Mouse (Mus musculus) frontal cortex, postnatal 36 days (tissue): ENCODE results near the gene Herpud2.
"Not testable (repeated sequence)": the region's sequence is repeated elsewhere in the genome, so short reads cannot be mapped to it uniquely, and the experiment has no call there.

Source experiments
- DNase-seq, 2 experiments: peaks; one replicate each; pipeline ENCODE4 v3.0.0; 2022; ENCODE audit warnings: low spot score in 2 of 2

Gene Herpud2

GRCm38 (mm10) chr9:25145925-25146324, 5.7 kb downstream of the Herpud2 start:
- DNase-seq, result no peak

DNA sequence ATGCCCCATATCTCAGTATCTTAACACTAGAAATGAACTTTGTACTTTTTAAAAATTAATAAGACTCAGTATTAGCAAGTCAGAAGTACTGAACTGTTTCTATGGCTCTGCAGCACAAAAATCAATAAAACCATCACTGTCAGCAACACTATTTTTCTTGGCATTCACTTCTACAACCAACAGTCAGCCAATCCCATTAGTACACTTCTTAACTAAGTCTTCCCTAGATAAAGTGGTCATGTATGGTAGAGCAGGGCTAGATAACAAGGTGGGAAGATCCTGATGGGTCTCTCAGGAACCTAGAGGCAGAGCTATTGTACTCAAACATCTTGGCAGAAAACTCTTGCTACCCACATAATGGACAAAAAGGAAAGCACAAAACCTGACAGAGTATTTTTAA, 7.7 kb downstream of the Herpud2 start:
- DNase-seq, result no peak

DNA sequence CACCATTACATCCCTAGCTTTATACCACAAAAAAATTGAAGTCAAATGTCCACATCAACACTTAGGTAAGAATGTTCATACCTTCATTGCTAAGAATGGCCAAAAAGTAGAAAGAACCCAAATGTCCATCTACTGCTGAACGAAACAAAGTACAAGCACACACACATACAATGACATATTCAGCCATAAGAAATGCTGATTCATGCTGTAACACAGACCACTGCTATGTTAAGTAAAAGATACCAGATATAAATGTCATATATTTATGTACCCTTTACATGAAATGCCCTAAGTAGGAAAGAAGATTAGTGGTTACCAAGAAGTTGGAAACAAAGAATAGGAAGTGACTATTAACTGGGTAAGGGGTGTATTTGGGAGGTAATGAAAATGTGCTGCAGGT, 8.6 kb downstream of the Herpud2 start:
- DNase-seq, result no peak

GRCm38 (mm10) chr9:25142041-25142440, 9.6 kb downstream of the Herpud2 start:
- no peak for DNase-seq

GRCm38 (mm10) chr9:25140330-25140729, 11.3 kb downstream of the Herpud2 start:
- DNase-seq, result no peak

- no peak for DNase-seq
Observed at GRCm38 (mm10) chr9:25138900-25139299, 12.7 kb downstream of the Herpud2 start.

- no peak for DNase-seq
Observed at GRCm38 (mm10) chr9:25132920-25133319, 18.7 kb downstream of the Herpud2 start.

DNA sequence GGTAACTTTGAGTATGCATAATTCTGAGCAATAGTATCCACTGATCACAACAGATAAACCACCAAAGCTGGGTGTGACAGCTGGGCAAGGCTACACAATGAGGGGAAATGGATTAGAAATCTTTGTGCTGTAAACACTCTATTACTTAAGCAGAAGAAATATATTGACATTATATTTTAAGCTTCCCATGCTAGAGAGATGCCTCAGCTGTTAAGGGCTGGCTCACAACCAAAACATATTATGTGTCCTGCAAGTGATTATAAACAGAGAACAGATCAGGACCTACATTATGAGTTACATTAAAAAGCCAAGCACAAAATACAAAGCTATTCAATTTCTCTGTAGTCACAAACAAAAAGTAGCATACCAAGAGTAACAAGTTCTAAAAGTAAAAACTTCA, 19.4 kb downstream of the Herpud2 start:
- DNase-seq, result no peak

DNA sequence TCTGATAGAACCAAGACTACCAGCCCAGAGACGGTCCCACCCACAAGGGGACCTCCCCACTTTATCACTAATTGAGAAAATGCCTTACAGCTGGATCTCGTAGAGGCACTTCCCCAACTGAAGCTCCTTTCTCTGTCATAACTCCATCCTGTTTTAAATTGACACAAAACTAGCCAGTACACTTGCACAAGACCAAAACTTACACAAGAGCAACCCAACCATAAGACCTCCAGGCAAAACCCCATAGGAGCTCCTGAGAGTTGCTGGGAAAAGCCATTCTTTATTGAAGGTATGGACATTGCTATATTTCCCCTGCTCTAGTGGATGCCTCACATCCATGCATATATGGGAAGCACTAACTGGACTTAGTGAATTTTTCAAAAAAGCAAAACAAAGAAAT, 27.6 kb downstream of the Herpud2 start:
- DNase-seq, result no peak

DNA sequence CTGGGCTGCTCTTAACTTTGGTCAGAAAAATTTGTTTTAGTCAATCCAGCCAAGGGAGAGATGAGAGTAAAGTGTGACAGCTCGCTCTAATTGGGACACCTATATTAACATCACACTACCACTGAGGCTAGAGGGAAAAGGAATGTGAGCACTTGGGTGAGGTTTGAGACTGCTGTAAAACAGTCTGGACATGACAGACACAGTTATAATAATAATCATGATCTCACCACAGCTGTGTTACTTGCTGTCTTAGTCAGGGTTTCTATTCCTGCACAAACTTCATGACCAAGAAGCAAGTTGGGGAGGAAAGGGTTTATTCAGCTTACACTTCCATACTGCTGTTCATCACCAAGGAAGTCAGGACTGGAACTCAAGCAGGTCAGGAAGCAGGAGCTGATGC, 28.0 kb downstream of the Herpud2 start:
- not testable (repeated sequence) for DNase-seq

GRCm38 (mm10) chr9:25104638-25105037, 47.0 kb downstream of the Herpud2 start:
- peak; percentile 30 to 80 for DNase-seq

- DNase-seq, result no peak
Observed at GRCm38 (mm10) chr9:25102881-25103280, 48.7 kb downstream of the Herpud2 start.

DNA sequence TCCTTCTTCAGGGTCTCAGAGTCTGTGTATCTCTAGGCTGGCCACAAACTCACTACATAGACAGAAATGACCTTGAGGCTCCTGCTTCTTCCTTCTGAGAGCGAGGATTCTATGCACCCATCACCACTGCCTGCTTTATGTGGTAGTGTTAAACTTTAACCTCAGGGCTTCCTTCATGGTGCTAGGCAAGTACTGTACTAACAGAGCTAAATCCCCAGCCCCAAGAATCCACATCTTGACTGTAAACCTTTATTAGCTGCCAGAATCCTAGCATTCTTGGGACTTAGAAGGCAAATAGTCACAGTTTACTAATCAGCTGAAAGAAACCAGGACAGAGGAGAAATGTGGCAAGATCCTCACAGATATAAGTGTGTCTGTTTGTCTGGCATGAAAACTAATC, 60.8 kb downstream of the Herpud2 start:
- DNase-seq, result no peak

GRCm38 (mm10) chr9:25089122-25089521, 62.5 kb downstream of the Herpud2 start, which contains the start of gene Gm10181:
TSS of gene Gm10181 (plus strand) at chr9:25089422.
- no peak for DNase-seq

DNA sequence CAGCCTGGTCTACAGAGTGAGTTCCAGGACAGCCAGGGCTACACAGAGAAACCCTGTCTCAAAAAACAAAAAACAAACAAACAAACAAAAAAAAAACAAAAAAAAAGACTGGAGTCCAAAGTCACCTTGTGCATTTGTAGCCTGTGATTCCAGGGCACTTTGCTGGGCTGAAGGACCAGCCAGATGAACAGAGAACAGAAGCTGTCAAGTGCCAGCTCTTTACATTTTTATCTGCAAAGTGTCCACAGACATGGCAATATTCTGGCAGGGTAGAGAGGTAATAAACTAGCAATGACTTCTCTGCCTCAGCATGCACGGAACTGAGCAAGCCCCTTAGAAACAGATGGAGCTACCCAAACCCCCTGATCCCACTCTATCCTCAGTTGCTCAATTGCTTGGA, 75.1 kb downstream of the Herpud2 start:
- DNase-seq, result no peak

DNA sequence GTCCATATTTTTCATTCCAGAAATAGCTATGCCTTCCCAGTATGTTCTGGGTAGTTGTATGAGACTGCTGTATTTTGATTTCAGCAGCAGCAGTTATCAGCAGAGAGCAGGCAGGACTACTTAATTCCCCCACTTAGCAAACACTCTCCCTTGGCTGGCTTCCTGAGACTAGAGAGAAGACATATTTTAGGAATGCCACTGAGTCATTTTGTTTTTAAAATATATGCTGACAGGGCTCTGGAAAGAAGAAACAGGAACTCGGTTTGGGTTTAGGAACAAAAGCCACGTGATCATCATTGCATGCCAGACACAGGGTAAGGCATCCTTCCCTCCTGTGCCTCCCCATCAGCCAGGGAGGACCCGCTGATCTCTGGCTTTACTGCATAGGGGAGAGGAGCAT, 75.6 kb downstream of the Herpud2 start:
- peak; percentile 25 to 29 for DNase-seq

DNA sequence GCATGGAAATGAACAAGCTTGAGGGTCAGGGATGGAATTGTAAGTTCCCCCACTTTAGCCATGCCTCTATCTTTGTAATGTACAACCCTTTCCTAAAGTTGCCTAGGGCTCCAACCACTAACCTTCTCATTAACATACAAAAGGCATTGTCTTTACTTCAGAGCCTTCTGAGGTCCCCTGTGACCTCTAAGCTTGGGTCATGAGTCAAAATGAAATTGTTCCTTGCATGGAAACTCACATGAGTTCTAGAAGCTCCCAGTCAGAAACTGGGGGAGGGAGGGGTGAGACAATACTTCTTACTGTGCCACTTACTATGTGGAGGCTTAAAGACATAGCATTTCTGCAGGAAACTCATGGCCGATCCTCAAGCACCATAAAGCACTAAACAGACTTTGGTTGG, 79.0 kb downstream of the Herpud2 start:
- DNase-seq, result no peak

GRCm38 (mm10) chr9:25058726-25059125, 92.9 kb downstream of the Herpud2 start:
- DNase-seq, result no peak
